Mouse (Mus musculus) cerebellum, adult 9-11 months (tissue): ENCODE measurements around the gene Cyb5r3.

Source experiments
- DNase-seq: peaks from one replicate; pipeline ENCODE4 v3.0.0; 2022

Cyb5r3 gene

GRCm38 (mm10) chr15:83172492-83173429 lies at the start of gene Cyb5r3:
TSS of gene Cyb5r3 (minus strand) at chr15:83172592.
- DNase-seq = peak; percentile 30

GRCm38 (mm10) chr15:83221721-83222120 lies 49.3 kb upstream of the Cyb5r3 start:
- DNase-seq = no peak

GRCm38 (mm10) chr15:83220368-83221013 lies 48.1 kb upstream of the Cyb5r3 start:
- no peak for DNase-seq

GRCm38 (mm10) chr15:83215322-83216216 lies 43.2 kb upstream of the Cyb5r3 start:
- no peak for DNase-seq

- DNase-seq = no peak
Measured at GRCm38 (mm10) chr15:83210229-83210628, 37.8 kb upstream of the Cyb5r3 start.

- no peak for DNase-seq
Measured at GRCm38 (mm10) chr15:83209719-83210118, 37.3 kb upstream of the Cyb5r3 start.

GRCm38 (mm10) chr15:83209092-83209695 lies 36.8 kb upstream of the Cyb5r3 start:
- DNase-seq = no peak

GRCm38 (mm10) chr15:83204731-83205451 lies 32.5 kb upstream of the Cyb5r3 start:
- DNase-seq = peak; percentile 63

GRCm38 (mm10) chr15:83202412-83202811 lies 30.0 kb upstream of the Cyb5r3 start:
- DNase-seq = no peak

- no peak for DNase-seq
Measured at GRCm38 (mm10) chr15:83193413-83193812, 21.0 kb upstream of the Cyb5r3 start.

GRCm38 (mm10) chr15:83182351-83182750 lies 10.0 kb upstream of the Cyb5r3 start:
- no peak for DNase-seq

GRCm38 (mm10) chr15:83181800-83182330 lies 9.5 kb upstream of the Cyb5r3 start:
- no peak for DNase-seq

GRCm38 (mm10) chr15:83180004-83180403 lies 7.6 kb upstream of the Cyb5r3 start:
- DNase-seq = no peak

GRCm38 (mm10) chr15:83176653-83177052 lies 4.3 kb upstream of the Cyb5r3 start:
- DNase-seq = no peak

GRCm38 (mm10) chr15:83173914-83174884 lies 1.8 kb upstream of the Cyb5r3 start:
- DNase-seq = peak; percentile 17

GRCm38 (mm10) chr15:83171712-83172481 lies 495 bp downstream of the Cyb5r3 start:
- DNase-seq = peak; percentile 98

- peak; percentile 33 for DNase-seq
Measured at GRCm38 (mm10) chr15:83170956-83171659, 1.3 kb downstream of the Cyb5r3 start.
